Mouse (Mus musculus) monocyte, adult 5-6 weeks (primary cell): Measurements from ENCODE around the gene Mex3d. TPM values are rescaled to one million over a fixed set of nuclear protein-coding genes. Genes with fewer than 3 reads are reported as not detected.
A peak's percentile ranks its signal among the peaks of the same experiment; 100 is the strongest.

Source experiments
- ATAC-seq: fragments of 153-309, 156-312 bp; replicated peaks from 2 replicates; pipeline ENCODE4 v1.8.0; 2017; ENCODE audit warnings: mild to moderate bottlenecking; ENCODE audit not compliant: low TSS enrichment, insufficient number of reproducible peaks, severe bottlenecking, poor library complexity, low FRiP score
- total RNA-seq: library from RNA; stranded (forward); fragments of 200-1000, 200-491, 200-594 nt; gene quantifications from 3 replicates; pipeline ENCODE4 v1.2.3, GENCODE M21; 2017

Gene Mex3d
- total RNA-seq, 1 experiment from 2014 or later: 4.1 TPM

- ATAC-seq: peak; percentile 47
These were observed 44.6 kb downstream of the Mex3d start for GRCm38 (mm10) chr10:80342749-80343424.

- no peak for ATAC-seq
These were observed 45.1 kb downstream of the Mex3d start for GRCm38 (mm10) chr10:80342305-80342748.

- ATAC-seq: no peak
These were observed 45.8 kb downstream of the Mex3d start for GRCm38 (mm10) chr10:80341491-80342304.

GRCm38 (mm10) chr10:80341026-80341425 is 46.4 kb downstream of the Mex3d start:
- ATAC-seq: no peak

- ATAC-seq: peak; percentile 57
These were observed 47.3 kb downstream of the Mex3d start for GRCm38 (mm10) chr10:80339941-80340750.

- no peak for ATAC-seq
These were observed 51.2 kb downstream of the Mex3d start for GRCm38 (mm10) chr10:80336263-80336662.

GRCm38 (mm10) chr10:80332525-80332989 is 54.9 kb downstream of the Mex3d start:
- ATAC-seq: no peak

GRCm38 (mm10) chr10:80331636-80332524 is 55.6 kb downstream of the Mex3d start:
- no peak for ATAC-seq

GRCm38 (mm10) chr10:80330888-80331287 is 56.6 kb downstream of the Mex3d start:
- ATAC-seq: no peak

Other genes starting within 250 kb of the Mex3d start
- gene Atp5d, start 249.0 kb downstream of the Mex3d start, total RNA-seq: 26.1 to 49.8 TPM (median 29.5 TPM) in 3 replicates
- gene Cbarp, start 246.8 kb downstream of the Mex3d start, total RNA-seq: 0.29 to 5.8 TPM (median 4.1 TPM) in 3 replicates
- gene Midn, start 239.4 kb downstream of the Mex3d start, total RNA-seq: 27.3 to 65.5 TPM (median 29.9 TPM) in 3 replicates
- 137 to 163 TPM (median 145 TPM) in 3 replicates for gene Cirbp, start 221.7 kb downstream of the Mex3d start, total RNA-seq
- gene 1600002K03Rik, start 214.7 kb downstream of the Mex3d start, total RNA-seq: 16.2 to 29.1 TPM (median 18.0 TPM) in 3 replicates
- 1.0 TPM in 1 of 3 replicates, not detected in the others for gene Efna2, start 208.2 kb downstream of the Mex3d start, total RNA-seq
- 43.7 to 46.7 TPM (median 46.2 TPM) in 3 replicates for gene Mum1, start 161.2 kb downstream of the Mex3d start, total RNA-seq
- 60.9 to 74.8 TPM (median 61.4 TPM) in 3 replicates for gene Ndufs7, start 138.5 kb downstream of the Mex3d start, total RNA-seq
- gene Gamt, start 126.6 kb downstream of the Mex3d start, total RNA-seq: 3.8 to 4.7 TPM in 2 of 3 replicates, not detected in the other
- gene Dazap1, start 126.2 kb downstream of the Mex3d start, total RNA-seq: 85.1 to 132 TPM (median 92.5 TPM) in 3 replicates
- gene Rps15, start 95.2 kb downstream of the Mex3d start, total RNA-seq: 1,267 to 1,604 TPM (median 1,393 TPM) in 3 replicates
- 2.3 TPM in 1 of 3 replicates, not detected in the others for gene Apc2, start 91.7 kb downstream of the Mex3d start, total RNA-seq
- gene 2310011J03Rik, start 67.1 kb downstream of the Mex3d start, total RNA-seq: 23.5 to 28.1 TPM (median 27.6 TPM) in 3 replicates
- 0.57 TPM in 1 of 3 replicates, not detected in the others for gene Pcsk4, start 58.2 kb downstream of the Mex3d start, total RNA-seq
- not detected in 3 replicates for gene Reep6, start 57.7 kb downstream of the Mex3d start, total RNA-seq
- gene Adamtsl5, start 39.2 kb downstream of the Mex3d start, total RNA-seq: 0.10 to 0.43 TPM in 2 of 3 replicates, not detected in the other
- not detected in 3 replicates for gene Plk5, start 31.2 kb downstream of the Mex3d start, total RNA-seq
- gene Mbd3, start 11.9 kb upstream of the Mex3d start, total RNA-seq: 11.4 to 34.6 TPM (median 18.6 TPM) in 3 replicates
- 56.9 to 82.5 TPM (median 76.8 TPM) in 3 replicates for gene Uqcr11, start 19.2 kb upstream of the Mex3d start, total RNA-seq
- gene Tcf3, start 46.0 kb upstream of the Mex3d start, total RNA-seq: 18.9 to 30.0 TPM (median 26.1 TPM) in 3 replicates
- gene Onecut3, start 107.2 kb upstream of the Mex3d start, total RNA-seq: not detected in 3 replicates
- 1.0 to 1.6 TPM in 2 of 3 replicates, not detected in the other for gene Atp8b3, start 151.5 kb upstream of the Mex3d start, total RNA-seq
- gene Rexo1, start 173.9 kb upstream of the Mex3d start, total RNA-seq: 21.1 to 32.2 TPM (median 24.1 TPM) in 3 replicates
- 5.1 to 8.5 TPM (median 8.2 TPM) in 3 replicates for gene Klf16, start 189.7 kb upstream of the Mex3d start, total RNA-seq
- gene Abhd17a, start 202.7 kb upstream of the Mex3d start, total RNA-seq: 15.2 to 20.8 TPM (median 17.0 TPM) in 3 replicates
- 6.0 to 11.2 TPM (median 7.9 TPM) in 3 replicates for gene Scamp4, start 215.2 kb upstream of the Mex3d start, total RNA-seq
- gene Adat3, start 215.2 kb upstream of the Mex3d start, total RNA-seq: 1.8 TPM in 1 of 3 replicates, not detected in the others
- 0.78 to 1.0 TPM in 2 of 3 replicates, not detected in the other for gene Gm49322, start 218.4 kb upstream of the Mex3d start, total RNA-seq
- 174 to 193 TPM (median 192 TPM) in 3 replicates for gene Csnk1g2, start 235.2 kb upstream of the Mex3d start, total RNA-seq